Mouse (Mus musculus): ENCODE data around the gene Adamts3.

- TF ChIP-seq NELFE (IDR thresholded peaks at IDR 0.05; ENCODE audit: low read depth, low read length) (no peak), ZC3H11A (IDR thresholded peaks at IDR 0.05; ENCODE audit: low read depth, low read length) (no peak), SMC3 (IDR thresholded peaks at IDR 0.05; ENCODE audit: low read depth, low read length) (no peak), ZMIZ1 (IDR thresholded peaks at IDR 0.05; ENCODE audit: low read depth, low read length) (no peak), CTCF (IDR thresholded peaks at IDR 0.05 in 2 of 3, conservative IDR thresholded peaks at IDR 0.05 in 1 of 3; ENCODE audit: control insufficient read depth in 1 of 3, insufficient read depth in 1 of 3, low read depth in 2 of 3, low read length in 3 of 3, poor library complexity in 1 of 3, severe bottlenecking in 1 of 3) (no peak), POLR2A (IDR thresholded peaks at IDR 0.05; ENCODE audit: control insufficient read depth in 1 of 2, insufficient read depth in 1 of 2, low read depth in 1 of 2, low read length in 2 of 2, poor library complexity in 1 of 2) (no peak), EP300 (IDR thresholded peaks at IDR 0.05; ENCODE audit: low read depth in 1 of 2, low read length in 2 of 2) (no peak)
These were observed 36.6 kb downstream of the Adamts3 start for GRCm38 (mm10) chr5:89846551-89846950.

Data from MEL (cell line).